Mouse (Mus musculus): ENCODE data around the gene Zfp385a.

The Zfp385a gene

GRCm38 (mm10) chr15:103305792-103306645, 33.9 kb downstream of the Zfp385a start:
- DNase-seq = no peak

GRCm38 (mm10) chr15:103305070-103305678, 34.7 kb downstream of the Zfp385a start:
- peak; percentile 99 for DNase-seq

GRCm38 (mm10) chr15:103304616-103304969, 35.3 kb downstream of the Zfp385a start:
- no peak for DNase-seq

GRCm38 (mm10) chr15:103303916-103304615, 35.8 kb downstream of the Zfp385a start:
- DNase-seq = no peak

- DNase-seq = no peak
Measured at GRCm38 (mm10) chr15:103302341-103303021, 37.4 kb downstream of the Zfp385a start.

- no peak for DNase-seq
Measured at GRCm38 (mm10) chr15:103301547-103302340, 38.1 kb downstream of the Zfp385a start.

- DNase-seq = no peak
Measured at GRCm38 (mm10) chr15:103301046-103301445, 38.8 kb downstream of the Zfp385a start.

- no peak for DNase-seq
Measured at GRCm38 (mm10) chr15:103300560-103300959, 39.3 kb downstream of the Zfp385a start.

GRCm38 (mm10) chr15:103300067-103300471, 39.8 kb downstream of the Zfp385a start:
- peak; percentile 13 for DNase-seq

GRCm38 (mm10) chr15:103299644-103300043, 40.2 kb downstream of the Zfp385a start:
- DNase-seq = no peak

GRCm38 (mm10) chr15:103298861-103299616, 40.9 kb downstream of the Zfp385a start:
- DNase-seq = peak; percentile 52

- DNase-seq = no peak
Measured at GRCm38 (mm10) chr15:103298026-103298425, 41.9 kb downstream of the Zfp385a start.

GRCm38 (mm10) chr15:103297313-103297712, 42.6 kb downstream of the Zfp385a start:
- DNase-seq = no peak

- DNase-seq = no peak
Measured at GRCm38 (mm10) chr15:103295851-103296250, 44.0 kb downstream of the Zfp385a start.

- DNase-seq = no peak
Measured at GRCm38 (mm10) chr15:103294649-103295048, 45.2 kb downstream of the Zfp385a start.

- DNase-seq = no peak
Measured at GRCm38 (mm10) chr15:103293375-103293774, 46.5 kb downstream of the Zfp385a start.

GRCm38 (mm10) chr15:103292673-103293345, 47.1 kb downstream of the Zfp385a start:
- no peak for DNase-seq

GRCm38 (mm10) chr15:103290843-103291242, 49.0 kb downstream of the Zfp385a start:
- DNase-seq = no peak

- DNase-seq = no peak
Measured at GRCm38 (mm10) chr15:103290417-103290816, 49.5 kb downstream of the Zfp385a start.

- DNase-seq = no peak
Measured at GRCm38 (mm10) chr15:103289600-103289999, 50.3 kb downstream of the Zfp385a start.

All from lung, postnatal 36 days (tissue).